Mouse (Mus musculus) hindbrain, postnatal 0 days (tissue): ENCODE measurements around the gene Dock7. TPM values are rescaled to one million over a fixed set of nuclear protein-coding genes. Genes with fewer than 3 reads are reported as not detected.

Experiments used
- ATAC-seq: fragments of 200-750 bp; cut with Nextera tagmentation; 2 replicates; pipeline ENCODE4 v1.8.0; 2017; ENCODE audit warnings: mild to moderate bottlenecking, moderate TSS enrichment, moderate library complexity
- DNase-seq: peaks from one replicate; pipeline ENCODE4 v3.0.0-alpha.2; 2015; ENCODE audit warnings: low spot score
- H3K27ac ChIP-seq: fragments of 300-500 bp; sonication (generic); 2 replicates; pipeline ENCODE4 v1.5.1; 2014; ENCODE audit warnings: mild to moderate bottlenecking
- H3K27me3 ChIP-seq: fragments of 300-500 bp; sonication (generic); 2 replicates; pipeline ENCODE4 v1.6.1; 2014; ENCODE audit warnings: low read length, mixed read lengths; ENCODE audit not compliant: insufficient read depth
- H3K36me3 ChIP-seq: fragments of 300-500 bp; sonication (generic); 2 replicates; pipeline ENCODE4 v1.6.1; 2014; ENCODE audit warnings: low read length, mixed read lengths; ENCODE audit not compliant: insufficient read depth
- H3K4me1 ChIP-seq: fragments of 300-500 bp; sonication (generic); 2 replicates; pipeline ENCODE4 v1.6.1; 2014; ENCODE audit warnings: antibody characterized with exemption, low read length, mixed read lengths; ENCODE audit not compliant: insufficient read depth
- H3K4me2 ChIP-seq: fragments of 300-500 bp; sonication (generic); 2 replicates; pipeline ENCODE4 v1.6.1; 2014; ENCODE audit warnings: low read depth, mild to moderate bottlenecking, low read length, moderate library complexity, mixed read lengths
- H3K4me3 ChIP-seq: fragments of 300-500 bp; sonication (generic); 2 replicates; pipeline ENCODE4 v1.5.1; 2014; ENCODE audit warnings: low read length
- H3K9ac ChIP-seq: fragments of 300-500 bp; sonication (generic); replicated peaks from 2 replicates; pipeline ENCODE4 v1.6.1; 2014; ENCODE audit warnings: mild to moderate bottlenecking, low read length, moderate library complexity, mixed read lengths
- H3K9me3 ChIP-seq: fragments of 300-500 bp; sonication (generic); 2 replicates; pipeline ENCODE4 v1.6.1; 2016; ENCODE audit warnings: low read length, mixed read lengths
- CTCF ChIP-seq: IDR thresholded peaks from 2 replicates; pipeline ENCODE4 v1.5.1; 2016; ENCODE audit warnings: antibody characterized with exemption, control low read depth, low read depth
- WGBS: fragments of 180-500 bp; shearing (Covaris S2); extraction: QIAGEN DNeasy Blood & Tissue Kit; methylation state at CpG from one replicate; pipeline ENCODE4 v1.1.7; 2014; 5-methylcytosine and 5-hydroxymethylcytosine counted together
- polyA plus RNA-seq: library from polyadenylated mRNA; unstranded; fragments of >200 nt; fragmentation: Nextera tagmentation; extraction: Ambion mirVana; gene quantifications from 2 replicates; pipeline ENCODE4 v1.2.1, GENCODE M21; 2015
- total RNA-seq: library from RNA; depleted of rRNA; stranded (reverse); fragments of >200 nt; gene quantifications from 2 replicates; pipeline ENCODE4 v1.2.3, GENCODE M21; 2014

Gene Dock7
- total and polyA plus RNA-seq, 2 experiments from 2014 or later = 31.4 to 72.8 TPM

- DNase-seq (no peak), ATAC-seq (no peak)
- no peaks in the 10 kb centered on the region for H3K27me3 ChIP-seq
- TF ChIP-seq CTCF = no peak
- H3K9ac ChIP-seq = no peak overlapping the region
- H3K4me1 ChIP-seq = no peaks in the 10 kb centered on the region
- H3K9me3 ChIP-seq = no peaks in the 10 kb centered on the region
- H3K27ac ChIP-seq = no peak overlapping the region
- no peak overlapping the region for H3K4me3 ChIP-seq
- no peak overlapping the region for H3K4me2 ChIP-seq
- H3K36me3 ChIP-seq = no peaks in the 10 kb centered on the region
- whole genome bisulfite sequencing = 87% methylated on average over 8 of the region's 8 CpGs
These were observed 17.4 kb upstream of the Dock7 start for GRCm38 (mm10) chr4:99137986-99138641.

GRCm38 (mm10) chr4:99134522-99134921, 13.8 kb upstream of the Dock7 start:
- Histone ChIP-seq H3K9ac (no peak overlapping the region), H3K27ac (no peak overlapping the region), H3K27me3 (no peaks in the 10 kb centered on the region), H3K4me1 (no peaks in the 10 kb centered on the region), H3K4me3 (no peak overlapping the region), H3K36me3 (no peaks in the 10 kb centered on the region), H3K4me2 (no peak overlapping the region), H3K9me3 (no peaks in the 10 kb centered on the region)
- DNase-seq (no peak), ATAC-seq (no peak)
- 68% methylated on average over 3 of the region's 3 CpGs for WGBS
- no peak for TF ChIP-seq CTCF

GRCm38 (mm10) chr4:99133326-99133725, 12.6 kb upstream of the Dock7 start:
- H3K9me3 ChIP-seq = no peaks in the 10 kb centered on the region
- H3K9ac ChIP-seq = no peak overlapping the region
- no peak overlapping the region for H3K4me2 ChIP-seq
- H3K36me3 ChIP-seq = no peaks in the 10 kb centered on the region
- H3K27ac ChIP-seq = no peak overlapping the region
- DNase-seq = no peak
- TF ChIP-seq CTCF = no peak
- no peaks in the 10 kb centered on the region for H3K4me1 ChIP-seq
- no peak for ATAC-seq
- no peak overlapping the region for H3K4me3 ChIP-seq
- WGBS = 91% methylated on average over 8 of the region's 8 CpGs
- H3K27me3 ChIP-seq = no peaks in the 10 kb centered on the region

- Histone ChIP-seq H3K4me1 (no peaks in the 10 kb centered on the region), H3K36me3 (no peaks in the 10 kb centered on the region), H3K4me2 (no peak overlapping the region), H3K9ac (no peak overlapping the region), H3K4me3 (no peak overlapping the region), H3K9me3 (no peaks in the 10 kb centered on the region), H3K27me3 (no peaks in the 10 kb centered on the region), H3K27ac (no peak overlapping the region)
- WGBS = 54% methylated on average over 6 of the region's 6 CpGs
- no peak for DNase-seq
- ATAC-seq = no peak
- TF ChIP-seq CTCF = no peak
These were observed 12.0 kb upstream of the Dock7 start for GRCm38 (mm10) chr4:99132686-99133085.

- no peak for ATAC-seq
- Histone ChIP-seq H3K4me3 (no peak overlapping the region), H3K4me1 (no peaks in the 10 kb centered on the region), H3K9ac (no peak overlapping the region), H3K27me3 (no peaks in the 10 kb centered on the region), H3K36me3 (no peaks in the 10 kb centered on the region), H3K4me2 (no peak overlapping the region), H3K9me3 (no peaks in the 10 kb centered on the region), H3K27ac (no peak overlapping the region)
- TF ChIP-seq CTCF = no peak
- DNase-seq = no peak
- 90% methylated on average over 9 of the region's 9 CpGs for WGBS
These were observed 10.5 kb upstream of the Dock7 start for GRCm38 (mm10) chr4:99131227-99131653.

- Histone ChIP-seq H3K27me3 (no peaks in the 10 kb centered on the region), H3K9me3 (no peaks in the 10 kb centered on the region), H3K4me1 (peaks cover 13% of the 10 kb centered on the region), H3K9ac (no peak overlapping the region), H3K36me3 (no peaks in the 10 kb centered on the region), H3K4me3 (no peak overlapping the region), H3K27ac (no peak overlapping the region), H3K4me2 (no peak overlapping the region)
- ATAC-seq (no peak), DNase-seq (no peak)
- 30% methylated on average over 3 of the region's 3 CpGs for WGBS
- TF ChIP-seq CTCF = no peak
These were observed 2.8 kb upstream of the Dock7 start for GRCm38 (mm10) chr4:99123546-99123945.

- Histone ChIP-seq H3K9ac (no peak overlapping the region), H3K4me2 (no peak overlapping the region), H3K4me1 (peaks cover 15% of the 10 kb centered on the region), H3K4me3 (no peak overlapping the region), H3K36me3 (no peaks in the 10 kb centered on the region), H3K27ac (no peak overlapping the region), H3K27me3 (no peaks in the 10 kb centered on the region), H3K9me3 (no peaks in the 10 kb centered on the region)
- no peak for ATAC-seq
- no peak for TF ChIP-seq CTCF
- WGBS = 67% methylated on average over 1 of the region's 1 CpGs
- DNase-seq = no peak
These were observed 2.1 kb upstream of the Dock7 start for GRCm38 (mm10) chr4:99122786-99123185.
